Mouse (Mus musculus): ENCODE measurements at regions not wholly inside any gene's neighbourhood (a gene's known extent, or its start where the extent isn't known, plus 50 kb on each side); places are given as distances from the start of the nearest gene placed in this dataset.

DNA sequence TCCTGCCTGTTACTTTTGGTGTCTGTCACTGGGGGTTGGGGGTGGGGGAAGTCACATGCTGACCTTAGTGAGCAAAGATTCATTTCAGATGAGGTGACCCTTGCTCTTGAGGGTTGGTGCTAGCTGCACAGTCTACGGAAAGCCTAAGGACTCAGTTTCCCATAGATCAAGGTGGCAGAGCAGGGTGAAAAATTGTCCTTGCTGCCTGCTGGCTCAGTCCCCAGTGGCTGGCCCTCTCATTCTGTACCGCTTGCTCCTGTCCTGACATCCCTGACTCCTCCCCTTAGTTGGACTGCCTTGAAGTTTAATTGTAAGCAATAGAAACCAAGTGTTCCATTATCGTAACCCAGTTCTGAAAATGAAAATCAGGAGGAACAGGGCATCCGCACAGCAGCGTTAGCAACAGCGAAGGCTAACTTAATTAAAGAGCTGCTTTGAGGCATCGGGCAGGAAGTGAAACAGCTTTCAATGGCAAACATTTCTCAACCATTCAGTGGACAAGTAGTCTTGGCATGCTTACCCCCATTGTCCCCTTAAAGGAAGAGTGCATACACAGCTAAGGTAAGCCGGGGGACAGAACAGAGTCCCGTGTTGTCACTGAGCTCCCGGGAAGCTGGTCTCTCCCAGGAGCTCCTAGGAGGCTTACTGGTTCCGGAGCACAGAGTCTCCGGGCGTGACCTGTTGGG lies 151.9 kb upstream of the Id2 start:
- peak; percentile 69 to 70 for DNase-seq

DNA sequence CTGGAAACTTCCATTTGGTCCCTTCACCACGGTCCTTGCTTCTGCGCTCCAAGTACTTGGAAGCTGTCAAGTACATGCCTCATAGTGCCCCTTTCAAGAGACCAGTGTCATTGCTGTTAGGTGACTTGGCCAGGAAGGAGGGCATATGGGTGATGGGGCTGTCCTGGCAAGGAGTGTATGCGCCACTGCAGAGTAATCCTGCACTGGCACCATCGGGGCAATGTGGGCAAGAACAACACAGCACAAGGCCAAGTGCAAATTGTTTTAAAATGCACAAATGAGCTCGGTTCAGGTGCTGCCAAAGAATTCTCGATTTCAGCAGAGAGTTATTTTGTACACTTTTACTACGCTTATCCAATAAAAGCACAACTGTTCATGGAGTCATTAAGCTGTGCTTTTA lies 149.6 kb upstream of the Id2 start:
- DNase-seq = no peak

- DNase-seq = no peak
Observed at GRCm38 (mm10) chr12:25245661-25246060, 148.7 kb upstream of the Id2 start.

- no peak for DNase-seq
Observed at GRCm38 (mm10) chr12:25245251-25245650, 148.3 kb upstream of the Id2 start.

- no peak for DNase-seq
Observed at GRCm38 (mm10) chr12:25244666-25245065, 147.7 kb upstream of the Id2 start.

DNA sequence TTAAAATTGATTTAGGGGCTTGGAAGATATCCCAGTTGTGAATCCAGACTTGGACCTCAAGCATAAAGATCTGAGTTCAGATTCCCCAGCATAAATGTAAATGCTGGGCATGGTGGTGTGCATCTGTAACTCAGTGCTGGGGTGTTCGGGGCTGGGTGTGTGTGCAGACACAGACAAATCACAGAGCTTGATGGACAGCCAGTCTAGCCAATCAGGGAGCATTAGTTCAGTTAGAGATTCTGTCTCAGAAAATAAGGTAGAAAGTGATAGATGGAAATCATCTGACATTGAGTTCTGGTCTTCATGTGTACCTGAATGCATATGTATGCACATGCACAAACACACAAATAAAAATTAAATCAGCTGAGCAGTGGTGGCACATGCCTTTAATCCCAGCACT lies 147.0 kb upstream of the Id2 start:
- no peak for DNase-seq

DNA sequence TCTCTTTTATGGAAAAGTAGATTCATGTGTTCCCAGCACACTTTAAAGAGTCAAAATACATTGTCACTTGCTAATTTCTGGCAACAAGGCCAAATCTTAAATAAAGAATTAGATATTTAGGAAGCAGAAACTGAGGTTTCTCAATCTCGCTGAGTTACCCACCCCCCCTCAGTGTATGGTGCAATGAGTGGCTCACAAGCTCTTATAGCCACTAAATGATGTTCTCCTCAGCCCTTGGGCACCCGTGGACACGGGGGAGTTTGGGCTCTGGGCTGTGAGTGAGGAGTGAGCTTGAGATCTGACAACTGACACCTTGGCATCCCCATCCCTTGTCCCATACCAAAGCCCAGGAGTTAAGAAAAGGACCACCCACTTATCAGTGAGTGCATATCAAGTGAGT lies 145.4 kb upstream of the Id2 start:
- no peak for DNase-seq

- no peak for DNase-seq
Observed at GRCm38 (mm10) chr12:25241675-25242074, 144.7 kb upstream of the Id2 start.

DNA sequence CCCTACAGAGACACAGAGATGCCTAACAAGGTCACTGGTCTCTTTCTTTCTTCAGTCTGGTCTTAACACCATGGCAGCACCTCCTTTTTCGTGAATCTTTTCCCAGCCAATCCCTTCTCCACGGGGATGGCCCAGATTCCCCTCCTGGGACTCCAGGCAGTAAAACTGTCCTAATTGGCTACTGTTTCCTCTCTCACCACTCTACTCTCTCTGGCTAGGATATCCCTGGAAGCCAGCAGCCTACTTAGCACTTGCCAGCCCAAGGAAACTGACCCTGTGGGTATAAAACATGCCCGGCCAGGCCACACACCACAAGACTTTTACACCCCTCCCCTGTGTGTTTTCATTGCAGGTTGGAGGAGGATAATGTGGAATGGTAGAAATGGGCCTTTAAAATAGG lies 143.9 kb upstream of the Id2 start:
- no peak for DNase-seq

- no peak for DNase-seq
Observed at GRCm38 (mm10) chr12:25240142-25240541, 143.2 kb upstream of the Id2 start.

GRCm38 (mm10) chr12:25235071-25235470 lies 138.1 kb upstream of the Id2 start:
- no peak for DNase-seq

DNA sequence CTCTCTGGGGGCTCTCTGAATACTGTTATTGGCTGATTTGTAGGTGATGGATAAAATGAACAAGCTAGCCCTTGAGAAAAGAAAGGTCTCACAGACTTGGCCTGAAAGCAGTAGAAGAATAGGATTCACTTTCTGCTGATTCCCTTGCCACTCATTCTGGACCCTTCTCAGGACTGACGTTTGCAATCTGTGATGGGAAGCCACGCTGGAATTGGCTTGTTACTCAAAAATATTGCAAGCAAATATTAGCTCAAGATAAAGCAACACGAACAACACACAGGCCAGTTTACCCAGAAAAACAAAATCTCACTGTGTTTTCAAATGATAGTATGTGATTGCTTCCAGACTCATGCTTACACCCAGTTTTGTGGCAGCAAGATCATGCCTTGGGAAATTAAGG lies 137.7 kb upstream of the Id2 start:
- no peak for DNase-seq

GRCm38 (mm10) chr12:25233027-25233535 lies 136.1 kb upstream of the Id2 start:
- peak in 1 of 2 experiments; percentile 58 for DNase-seq

- no peak for DNase-seq
Observed at GRCm38 (mm10) chr12:25232358-25233026, 135.6 kb upstream of the Id2 start.

- DNase-seq = no peak
Observed at GRCm38 (mm10) chr12:25228708-25229107, 131.8 kb upstream of the Id2 start.

GRCm38 (mm10) chr12:25227736-25228135 lies 130.8 kb upstream of the Id2 start:
- DNase-seq = no peak

DNA sequence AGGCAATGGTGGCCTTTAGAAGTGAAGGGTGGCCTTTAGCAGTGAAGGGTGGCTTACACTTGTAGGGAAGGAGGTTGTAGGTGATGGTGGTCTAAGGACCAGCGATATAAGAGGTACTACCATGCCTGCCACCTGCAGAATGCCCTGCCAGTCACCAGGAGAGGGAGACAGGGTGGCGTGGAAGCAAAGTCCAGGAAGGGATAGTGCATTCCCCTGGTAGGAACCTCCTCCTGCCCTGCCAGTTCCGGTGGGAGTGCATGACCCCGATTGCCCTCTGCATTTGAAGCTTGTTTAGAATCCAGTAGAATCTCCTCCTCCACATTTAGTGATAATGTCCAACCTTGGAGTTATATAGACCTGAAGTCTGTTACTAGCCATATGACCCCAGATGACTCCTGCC lies 127.7 kb upstream of the Id2 start:
- peak; percentile 75 to 76 for DNase-seq

DNA sequence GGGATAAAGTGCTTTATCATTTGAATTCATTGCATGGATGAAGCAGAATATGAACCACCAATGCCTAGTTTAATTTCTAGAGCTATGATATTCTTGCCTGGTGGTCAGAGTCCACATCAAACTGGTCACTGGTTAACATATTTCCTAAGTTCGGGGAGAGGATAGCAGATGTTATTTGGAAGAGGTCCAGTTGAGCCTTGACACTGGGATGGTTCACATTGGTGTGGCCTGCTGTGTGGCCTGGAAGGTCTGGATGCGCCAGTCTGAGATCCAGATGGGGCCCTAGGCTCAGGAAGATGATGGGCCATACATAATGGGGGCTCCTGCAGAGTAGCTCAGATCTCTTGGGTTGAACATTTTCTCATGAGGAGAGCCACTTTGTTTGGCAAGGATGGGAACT lies 127.3 kb upstream of the Id2 start:
- DNase-seq = peak; percentile 64 to 75

DNA sequence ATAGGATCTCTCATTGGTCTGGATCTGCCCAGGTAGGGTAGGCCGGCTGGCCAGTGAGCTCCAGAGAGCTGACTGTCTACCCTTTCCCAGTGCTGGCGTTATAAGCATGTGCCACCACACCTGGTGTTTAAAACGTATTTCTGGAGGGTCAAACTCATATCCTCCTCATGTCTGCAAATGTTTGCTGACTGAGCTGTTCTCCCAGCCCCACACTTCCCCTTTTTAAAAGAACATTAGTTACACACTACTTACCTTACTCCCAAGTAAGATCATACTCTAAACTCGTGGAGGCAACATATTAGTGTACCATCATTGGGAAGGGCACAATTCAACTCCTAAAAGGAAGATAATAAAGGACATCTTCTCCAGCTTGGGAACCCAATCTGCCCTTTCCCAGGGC lies 126.6 kb upstream of the Id2 start:
- no peak for DNase-seq

GRCm38 (mm10) chr12:25220780-25221106 lies 123.8 kb upstream of the Id2 start:
- DNase-seq = no peak

GRCm38 (mm10) chr12:25220096-25220779 lies 123.3 kb upstream of the Id2 start:
- DNase-seq = peak; percentile 88 to 92

- DNase-seq = peak; percentile 77 to 78
Observed at GRCm38 (mm10) chr12:25219546-25219945, 122.6 kb upstream of the Id2 start.

DNA sequence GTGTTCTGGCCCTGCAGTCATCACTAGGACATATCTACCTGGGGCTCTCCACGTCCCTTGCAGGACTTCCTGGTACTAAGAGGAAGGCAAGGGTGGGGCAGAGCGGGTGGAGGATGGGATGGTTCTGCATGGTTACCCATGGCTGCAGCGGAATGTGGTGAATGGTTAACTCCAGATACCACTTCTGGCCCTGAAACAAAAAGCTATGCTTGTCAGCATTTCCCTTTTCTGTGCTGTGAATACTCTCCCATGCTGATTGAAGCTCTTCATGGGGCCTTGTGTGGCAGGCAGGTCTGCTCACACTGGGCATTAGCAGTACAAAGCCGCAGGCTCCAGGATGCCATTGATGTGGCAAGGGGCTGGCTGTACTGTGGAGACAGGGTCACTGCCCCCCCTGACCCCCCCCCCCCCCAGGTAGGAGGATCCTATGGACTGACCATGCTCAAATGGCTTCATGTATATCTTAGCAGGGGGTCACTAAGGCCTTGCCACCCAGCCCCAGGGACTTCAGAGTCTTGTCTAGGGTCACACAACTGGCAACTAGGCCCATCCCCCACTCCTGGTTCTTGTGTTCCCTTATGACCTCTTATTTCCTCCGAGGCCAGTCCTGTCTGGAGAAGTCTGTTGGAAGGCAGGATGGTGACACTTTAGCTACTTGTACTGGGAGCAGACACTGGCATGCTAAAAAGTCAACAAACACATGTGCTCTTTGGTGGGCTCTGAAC lies 120.0 kb upstream of the Id2 start:
- DNase-seq = peak; percentile 91 to 94
